Mouse (Mus musculus) G1E (cell line): ENCODE measurements at regions not wholly inside any gene's neighbourhood (a gene's known extent, or its start where the extent isn't known, plus 50 kb on each side); places are given as distances from the start of the nearest gene placed in this dataset.

Experiments
- ATAC-seq: 2 replicates; pipeline ENCODE4 v1.8.0; 2016; ENCODE audit warnings: mild to moderate bottlenecking; ENCODE audit not compliant: insufficient number of reproducible peaks, poor library complexity, low FRiP score, severe bottlenecking; ENCODE audit errors: extremely low read depth
- DNase-seq: peaks from one replicate; pipeline ENCODE4 v3.0.0; 2012; ENCODE audit warnings: low spot score
- H3K27me3 ChIP-seq: 2 replicates; pipeline ENCODE4 v1.6.1; 2012; ENCODE audit warnings: mild to moderate bottlenecking, low read length, inconsistent platforms; ENCODE audit not compliant: insufficient read depth
- H3K36me3 ChIP-seq: replicated peaks from 2 replicates; pipeline ENCODE3; 2012; ENCODE audit warnings: mild to moderate bottlenecking, inconsistent platforms
- H3K4me1 ChIP-seq: 2 replicates; pipeline ENCODE4 v1.6.1; 2012; ENCODE audit warnings: low read depth, low read length, inconsistent platforms, mixed read lengths; ENCODE audit not compliant: insufficient read depth
- H3K4me3 ChIP-seq: 2 replicates; pipeline ENCODE4 v1.5.1; 2012; ENCODE audit warnings: low read depth, mild to moderate bottlenecking, inconsistent platforms, low read length, moderate library complexity, mixed read lengths
- H3K9me3 ChIP-seq: replicated peaks from 2 replicates; pipeline ENCODE4 v1.6.1; 2012; ENCODE audit warnings: inconsistent platforms
- CTCF ChIP-seq: IDR thresholded peaks from 2 replicates; pipeline ENCODE4 v1.5.1; 2012; ENCODE audit warnings: low read depth, low read length, inconsistent platforms, mixed read lengths
- GATA1 ChIP-seq: IDR thresholded peaks from 2 replicates; pipeline ENCODE4 v1.6.1; 2012; ENCODE audit warnings: borderline replicate concordance, low read length, inconsistent platforms, mixed read lengths
- GATA2 ChIP-seq: IDR thresholded peaks from 2 replicates; pipeline ENCODE4 v1.6.1; 2012; ENCODE audit warnings: low read depth, low read length, inconsistent platforms, borderline replicate concordance
- POLR2AphosphoS5 ChIP-seq: IDR thresholded peaks from 2 replicates; pipeline ENCODE4 v1.6.1; 2012; ENCODE audit warnings: low read depth, low read length, inconsistent platforms; ENCODE audit not compliant: insufficient replicate concordance
- TAL1 ChIP-seq: conservative IDR thresholded peaks from 2 replicates; pipeline ENCODE4 v1.6.1; 2012; ENCODE audit warnings: low read depth, low read length, inconsistent platforms, mixed read lengths

DNA sequence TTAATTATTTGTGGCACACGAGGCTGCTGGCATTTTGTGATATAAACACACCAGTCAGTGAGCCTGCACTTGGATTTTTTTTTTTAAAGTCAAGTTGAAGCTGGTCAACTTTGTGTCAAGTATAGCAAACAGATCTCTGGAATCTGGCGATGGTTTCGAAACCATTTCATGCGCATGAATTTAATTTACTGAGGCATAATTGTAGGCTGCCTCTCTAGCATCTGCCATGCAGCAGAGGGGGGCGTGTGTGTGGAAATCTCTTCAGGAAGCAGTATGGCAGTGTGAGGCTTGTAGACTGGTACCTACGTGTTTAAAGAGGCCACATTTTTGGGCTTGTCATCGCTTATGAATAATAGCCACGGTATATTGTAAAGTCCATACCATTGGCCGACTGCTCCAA lies 177.7 kb upstream of the Slc38a2 start:
- Histone ChIP-seq H3K9me3 (peaks cover 50% of the 10 kb centered on the region), H3K4me3 (no peak overlapping the region), H3K36me3 (no peaks in the 10 kb centered on the region), H3K4me1 (no peaks in the 10 kb centered on the region), H3K27me3 (no peaks in the 10 kb centered on the region)
- DNase-seq = no peak
- no peak for TF ChIP-seq CTCF
- TF ChIP-seq POLR2AphosphoS5 = no peak
- no peak for TF ChIP-seq GATA2
- no peak for TF ChIP-seq GATA1
- TF ChIP-seq TAL1 = no peak
- ATAC-seq = no peak

DNA sequence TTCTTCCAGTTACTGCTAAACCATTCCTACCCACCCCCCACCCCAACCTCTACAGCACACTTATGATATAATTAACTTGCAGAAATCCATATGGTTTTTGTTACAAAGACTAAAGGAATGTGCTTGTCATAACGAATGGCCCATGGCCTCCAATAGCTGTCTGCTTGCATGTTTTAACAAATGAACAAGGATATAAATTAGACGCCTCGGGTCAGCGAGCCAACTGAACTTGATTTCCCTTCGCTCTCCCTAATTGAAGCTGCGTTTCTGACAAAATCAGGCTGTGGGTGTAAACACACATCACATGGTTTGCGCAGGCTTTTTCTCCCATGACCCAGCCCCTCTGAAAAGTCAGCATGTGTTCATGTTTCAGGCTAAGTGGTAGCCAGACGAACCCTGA lies 174.6 kb upstream of the Slc38a2 start:
- Histone ChIP-seq H3K27me3 (no peaks in the 10 kb centered on the region), H3K4me1 (no peaks in the 10 kb centered on the region), H3K36me3 (no peaks in the 10 kb centered on the region), H3K9me3 (peaks cover 35% of the 10 kb centered on the region), H3K4me3 (no peak overlapping the region)
- TF ChIP-seq TAL1 = no peak
- no peak for ATAC-seq
- no peak for DNase-seq

DNA sequence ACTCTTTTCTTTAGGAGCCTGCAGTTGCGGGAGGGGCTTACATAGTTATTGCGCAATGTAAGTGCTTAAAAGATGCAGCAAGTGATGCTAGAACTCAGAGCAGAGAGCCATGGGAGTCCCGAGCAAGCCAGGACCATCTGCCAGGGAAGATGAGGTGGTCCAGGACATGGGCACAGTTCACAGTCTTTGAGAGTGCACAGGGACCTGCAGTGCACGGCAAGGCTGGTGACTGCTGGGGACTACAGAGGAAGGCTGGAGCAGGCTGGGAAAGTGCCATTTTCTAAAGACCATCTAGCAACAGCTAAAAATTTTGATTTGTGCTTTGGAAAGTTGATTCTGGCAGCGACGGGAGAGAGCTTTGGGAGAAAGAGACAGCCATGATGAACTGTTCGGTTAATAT lies 174.0 kb upstream of the Slc38a2 start:
- H3K27me3 ChIP-seq = no peaks in the 10 kb centered on the region
- peaks cover 35% of the 10 kb centered on the region for H3K9me3 ChIP-seq
- H3K4me3 ChIP-seq = no peak overlapping the region
- no peak for ATAC-seq
- no peaks in the 10 kb centered on the region for H3K4me1 ChIP-seq
- H3K36me3 ChIP-seq = no peaks in the 10 kb centered on the region
- TF ChIP-seq TAL1 = no peak
- no peak for TF ChIP-seq GATA1
- TF ChIP-seq POLR2AphosphoS5 = no peak
- no peak for TF ChIP-seq CTCF
- no peak for TF ChIP-seq GATA2
- DNase-seq = no peak

DNA sequence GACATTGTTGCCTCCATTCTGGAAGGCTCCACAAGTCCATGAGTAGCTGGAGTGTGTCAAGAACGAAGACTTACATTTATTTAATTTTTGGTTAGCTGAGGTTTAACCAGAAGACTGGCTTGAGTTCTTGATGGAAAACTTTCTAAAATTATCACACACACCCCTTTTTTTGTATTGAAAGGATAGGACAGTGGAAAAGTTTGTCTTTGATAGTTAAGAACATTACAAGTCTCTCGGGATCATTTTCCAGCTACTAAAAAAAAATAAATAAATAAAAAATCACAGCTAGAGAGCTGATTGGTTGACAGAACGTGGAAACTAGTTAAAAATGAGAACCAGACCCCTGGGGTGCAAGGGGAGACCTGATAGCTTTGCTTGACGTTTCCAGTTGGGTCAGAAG lies 173.6 kb upstream of the Slc38a2 start:
- H3K36me3 ChIP-seq = no peaks in the 10 kb centered on the region
- H3K4me1 ChIP-seq = no peaks in the 10 kb centered on the region
- TF ChIP-seq GATA1 = no peak
- TF ChIP-seq GATA2 = no peak
- no peak for TF ChIP-seq TAL1
- no peak for TF ChIP-seq CTCF
- no peak for TF ChIP-seq POLR2AphosphoS5
- ATAC-seq (no peak), DNase-seq (no peak)
- no peak overlapping the region for H3K4me3 ChIP-seq
- H3K27me3 ChIP-seq = no peaks in the 10 kb centered on the region
- peaks cover 33% of the 10 kb centered on the region for H3K9me3 ChIP-seq

DNA sequence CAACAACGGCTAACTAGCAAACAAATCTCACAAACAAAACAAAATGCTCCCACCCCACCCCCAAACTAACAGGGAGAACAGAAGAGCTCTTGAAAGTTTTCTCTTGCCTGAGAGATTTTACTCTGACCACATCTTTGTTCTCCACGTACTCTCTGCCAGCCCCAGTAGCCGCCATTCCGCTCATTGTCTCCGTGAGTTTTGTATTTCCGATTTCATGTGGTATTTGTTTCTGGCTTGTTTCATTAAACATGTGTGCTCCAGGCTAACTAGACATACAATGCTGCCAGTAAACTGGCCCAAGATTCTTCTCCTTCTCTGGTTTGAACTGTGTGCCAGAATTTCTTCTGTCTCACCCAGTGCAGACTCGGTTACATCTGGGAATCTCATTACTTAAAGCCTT lies 168.2 kb upstream of the Slc38a2 start:
- Histone ChIP-seq H3K9me3 (peaks cover 25% of the 10 kb centered on the region), H3K4me1 (no peaks in the 10 kb centered on the region), H3K36me3 (no peaks in the 10 kb centered on the region), H3K4me3 (no peak overlapping the region), H3K27me3 (no peaks in the 10 kb centered on the region)
- ATAC-seq (no peak), DNase-seq (no peak)
- TF ChIP-seq POLR2AphosphoS5 = no peak
- no peak for TF ChIP-seq CTCF
- TF ChIP-seq GATA1 = no peak
- no peak for TF ChIP-seq TAL1
- TF ChIP-seq GATA2 = no peak

DNA sequence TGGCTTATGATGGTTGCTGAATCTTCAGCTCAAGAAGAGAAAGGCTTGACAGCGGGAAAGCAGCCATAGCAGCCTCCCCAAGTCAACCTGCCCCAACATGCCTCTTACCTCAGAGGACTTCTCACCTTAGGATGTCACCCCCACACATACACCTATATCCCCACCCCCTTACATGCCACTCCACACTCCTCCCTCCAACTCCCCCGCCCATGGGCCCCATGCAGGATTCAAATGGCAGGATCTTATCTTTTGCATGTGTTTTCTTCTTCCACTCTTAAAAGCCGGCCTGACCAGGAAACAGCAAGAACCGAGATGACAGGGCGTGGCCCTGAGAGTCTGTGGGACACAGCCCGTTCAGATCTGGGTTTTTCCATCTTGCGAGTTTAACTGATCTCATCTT lies 166.4 kb upstream of the Slc38a2 start:
- ATAC-seq (no peak), DNase-seq (no peak)
- TF ChIP-seq CTCF = no peak
- TF ChIP-seq GATA2 = no peak
- TF ChIP-seq GATA1 = no peak
- no peak for TF ChIP-seq POLR2AphosphoS5
- TF ChIP-seq TAL1 = no peak
- H3K4me3 ChIP-seq = no peak overlapping the region
- H3K36me3 ChIP-seq = no peaks in the 10 kb centered on the region
- H3K4me1 ChIP-seq = no peaks in the 10 kb centered on the region
- H3K27me3 ChIP-seq = no peaks in the 10 kb centered on the region
- peaks cover 35% of the 10 kb centered on the region for H3K9me3 ChIP-seq

DNA sequence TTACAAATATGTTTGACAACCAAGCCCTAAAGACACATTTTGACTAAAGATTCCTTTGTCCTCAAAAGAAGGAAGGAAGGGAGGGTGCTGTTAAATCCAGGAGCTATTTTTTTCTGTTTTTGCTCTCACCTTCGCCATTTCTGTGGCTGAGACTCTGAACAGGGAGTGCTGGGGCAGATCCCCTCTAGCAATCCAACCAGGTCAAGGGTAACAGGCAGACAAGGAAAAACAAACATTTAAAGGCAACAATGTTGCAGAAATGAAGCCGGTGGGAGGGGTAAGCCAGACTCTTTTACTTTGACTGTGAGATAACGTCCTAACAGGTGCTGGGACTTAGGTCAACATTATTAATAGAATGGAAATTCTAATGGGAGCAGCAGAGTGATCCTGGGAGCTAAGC lies 158.2 kb upstream of the Slc38a2 start:
- Histone ChIP-seq H3K4me3 (no peak overlapping the region), H3K36me3 (no peaks in the 10 kb centered on the region), H3K9me3 (peaks cover 66% of the 10 kb centered on the region), H3K4me1 (no peaks in the 10 kb centered on the region), H3K27me3 (no peaks in the 10 kb centered on the region)
- no peak for ATAC-seq
- TF ChIP-seq POLR2AphosphoS5 = no peak
- TF ChIP-seq GATA2 = no peak
- no peak for TF ChIP-seq TAL1
- no peak for TF ChIP-seq GATA1
- TF ChIP-seq CTCF = no peak
- no peak for DNase-seq
